Comparison of ENCODE assay signal across 8 mouse cellular contexts in the genomic region with DNA sequence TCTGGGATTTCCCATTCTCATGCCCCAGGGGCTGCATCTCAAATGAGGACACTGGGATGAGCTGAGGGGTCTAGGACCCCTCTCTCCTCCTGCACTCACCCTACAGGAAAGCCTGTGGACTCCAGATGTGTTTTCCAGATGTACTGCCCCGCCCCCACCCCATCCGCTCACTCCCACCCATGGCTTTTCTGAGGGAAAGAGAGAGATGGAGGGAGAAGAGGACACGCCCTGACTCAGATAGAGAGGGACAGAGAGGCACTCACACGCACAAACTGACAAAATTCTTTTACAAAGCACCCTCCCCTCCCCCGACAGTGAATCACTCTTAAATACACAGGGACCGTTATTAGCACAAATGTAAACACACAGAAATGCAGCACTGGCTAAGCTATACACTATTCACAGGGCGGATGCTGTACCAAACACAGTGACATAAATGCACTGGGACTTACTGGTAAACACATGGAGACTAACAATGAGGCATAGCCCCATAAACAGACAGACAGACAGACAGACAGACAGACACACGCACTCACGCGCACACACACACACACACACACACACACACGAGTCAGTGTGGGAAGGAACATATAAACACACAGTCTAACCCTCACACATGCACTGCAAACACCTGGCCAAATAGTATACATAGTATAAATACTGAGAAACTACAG. TPM values are rescaled to one million over a fixed set of nuclear protein-coding genes. Genes with fewer than 3 reads are reported as not detected.
DNase-seq lines count a peak whose midpoint lies in the region; ATAC-seq and TF ChIP-seq lines count a peak whose summit lies in the region.

No protein-coding gene starts in this region.

- H3K9me3 ChIP-seq in limb, embryonic 10.5 days (replicated peaks): no peaks in the 10 kb centered on the region
- no peaks in the 10 kb centered on the region for H3K9me3 ChIP-seq in midbrain, embryonic 15.5 days

- peaks cover 16% of the 10 kb centered on the region for H3K36me3 ChIP-seq in limb, embryonic 10.5 days
- H3K36me3 ChIP-seq in midbrain, embryonic 15.5 days (replicated peaks): no peaks in the 10 kb centered on the region

- peak; percentile 76 for ATAC-seq in midbrain, embryonic 15.5 days (replicated peaks)

- H3K9ac ChIP-seq in midbrain, embryonic 15.5 days: peak overlapping the region; percentile 41

- H3K4me3 ChIP-seq in embryonic fibroblast, embryonic 13.5 days (ENCODE audit: insufficient read depth, low read length): peak overlapping the region; percentile 24
- peak overlapping the region; percentile 54 for H3K4me3 ChIP-seq in limb, embryonic 10.5 days
- peak overlapping the region; percentile 32 for H3K4me3 ChIP-seq in midbrain, embryonic 15.5 days

- WGBS in limb, embryonic 10.5 days: 41% methylated on average over 11 of the region's 11 CpGs
- 54% methylated on average over 11 of the region's 11 CpGs for WGBS in midbrain, embryonic 15.5 days

- H3K4me1 ChIP-seq in embryonic fibroblast, embryonic 13.5 days (ENCODE audit: control insufficient read depth, insufficient read depth, low read length): peaks cover 28% of the 10 kb centered on the region
- peaks cover 32% of the 10 kb centered on the region for H3K4me1 ChIP-seq in limb, embryonic 10.5 days
- H3K4me1 ChIP-seq in midbrain, embryonic 15.5 days: peaks cover 8% of the 10 kb centered on the region

- peak; percentile 35 for DNase-seq in kidney, postnatal 10 days
- no peak for DNase-seq in kidney, postnatal 36 days
- DNase-seq in limb, embryonic 10.5 days (ENCODE audit: low spot score): peak; percentile 57
- DNase-seq in cerebellum, adult 9-11 months: no peak
- no peak for DNase-seq in frontal cortex, postnatal 25 days (ENCODE audit: low spot score in 2 of 2)
- DNase-seq in ovary, postnatal 36 days (ENCODE audit: low spot score): no peak

- TF ChIP-seq POLR2A in embryonic fibroblast, embryonic 13.5 days (IDR thresholded peaks at IDR 0.05; ENCODE audit: low read depth, low read length): 0 out of 2 replicates have a peak, but pooled peaks have one; percentile 14

- H3K27ac ChIP-seq in embryonic fibroblast, embryonic 13.5 days (ENCODE audit: insufficient read depth, low read length): peak overlapping the region; percentile 99
- peak overlapping the region; percentile 90 for H3K27ac ChIP-seq in limb, embryonic 10.5 days
- H3K27ac ChIP-seq in midbrain, embryonic 15.5 days: no peak overlapping the region

- peak overlapping the region; percentile 72 for H3K4me2 ChIP-seq in midbrain, embryonic 15.5 days

- no peak for TF ChIP-seq CTCF in embryonic fibroblast, embryonic 13.5 days (IDR thresholded peaks at IDR 0.05; ENCODE audit: borderline replicate concordance, insufficient read depth, low read length)

- H3K27me3 ChIP-seq in limb, embryonic 10.5 days (ENCODE audit: low read depth, poor library complexity, severe bottlenecking): peaks cover 1% of the 10 kb centered on the region; the same call in 1 of the 2 replicates
- no peaks in the 10 kb centered on the region for H3K27me3 ChIP-seq in midbrain, embryonic 15.5 days (replicated peaks)

RNA-seq across cellular contexts. Expression of gene Axl, which starts 6.4 kb away (rescaled TPM):
- 232 and 364 TPM in 2 replicates for polyA plus RNA-seq in embryonic fibroblast, embryonic 13.5 days (2011; ENCODE audit: insufficient read length, low read depth, missing spikeins)
- polyA plus RNA-seq in limb, embryonic 10.5 days (2016; fragmentation: Nextera tagmentation; extraction: Ambion mirVana): 19.4 and 28.1 TPM in 2 replicates
- polyA plus RNA-seq in midbrain, embryonic 15.5 days (2015; fragmentation: Nextera tagmentation; extraction: Ambion mirVana): 20.2 and 22.2 TPM in 2 replicates

RNA-seq across cellular contexts. Expression of gene Hnrnpul1, which starts 27.5 kb away (rescaled TPM):
- 125 and 155 TPM in 2 replicates for polyA plus RNA-seq in embryonic fibroblast, embryonic 13.5 days (2011; ENCODE audit: insufficient read length, low read depth, missing spikeins)
- polyA plus RNA-seq in limb, embryonic 10.5 days (2016; fragmentation: Nextera tagmentation; extraction: Ambion mirVana): 61.7 and 67.7 TPM in 2 replicates
- polyA plus RNA-seq in midbrain, embryonic 15.5 days (2015; fragmentation: Nextera tagmentation; extraction: Ambion mirVana): 43.6 and 44.4 TPM in 2 replicates

RNA-seq across cellular contexts. Expression of gene Cyp2s1, which starts 34.6 kb away (rescaled TPM):
- 0.23 TPM in 1 of 2 replicates, not detected in the other for polyA plus RNA-seq in embryonic fibroblast, embryonic 13.5 days (2011; ENCODE audit: insufficient read length, low read depth, missing spikeins)
- polyA plus RNA-seq in limb, embryonic 10.5 days (2016; fragmentation: Nextera tagmentation; extraction: Ambion mirVana): 1.0 and 1.1 TPM in 2 replicates
- polyA plus RNA-seq in midbrain, embryonic 15.5 days (2015; fragmentation: Nextera tagmentation; extraction: Ambion mirVana): 1.9 and 2.2 TPM in 2 replicates

Comparison
In these comparisons a context has a peak if more than half of its experiments do, and no peak if none do; other contexts are left out.
1. DNase-seq: peak in kidney, postnatal 10 days (single experiment) and limb, embryonic 10.5 days (single experiment); none in kidney, postnatal 36 days (0 of 2), cerebellum, adult 9-11 months (single experiment), frontal cortex, postnatal 25 days (0 of 2) and ovary, postnatal 36 days (single experiment).
2. Peak in every context shown above with its lines, with median percentiles within 50 percentile points of each other: H3K4me3 ChIP-seq.